Mouse (Mus musculus) thymus, adult 2 months (tissue): ENCODE measurements around the gene Pnkp. TPM values are rescaled to one million over a fixed set of nuclear protein-coding genes. Genes with fewer than 3 reads are reported as not detected.

Source experiments
- DNase-seq: peaks from one replicate; pipeline ENCODE4 v3.0.0; 2021
- H3K27ac ChIP-seq: fragments of 200-500 bp; 2 replicates; pipeline ENCODE4 v1.5.1; 2012; ENCODE audit warnings: low read length, control low read depth; ENCODE audit not compliant: control insufficient read depth, insufficient read depth
- H3K27me3 ChIP-seq: fragments of 200-500 bp; 2 replicates; pipeline ENCODE4 v1.6.1; 2012; ENCODE audit warnings: mild to moderate bottlenecking, low read length, moderate library complexity, mixed read lengths; ENCODE audit not compliant: control insufficient read depth, insufficient read depth
- H3K36me3 ChIP-seq: fragments of 200-500 bp; 2 replicates; pipeline ENCODE4 v1.6.1; 2012; ENCODE audit warnings: mild to moderate bottlenecking, low read length, moderate library complexity; ENCODE audit not compliant: control insufficient read depth, insufficient read depth
- H3K4me1 ChIP-seq: fragments of 200-500 bp; replicated peaks from 2 replicates; pipeline ENCODE4 v1.6.1; 2012; ENCODE audit warnings: low read length; ENCODE audit not compliant: control insufficient read depth, insufficient read depth
- H3K4me3 ChIP-seq: fragments of 200-500 bp; 2 replicates; pipeline ENCODE4 v1.5.1; 2012; ENCODE audit warnings: mild to moderate bottlenecking, low read length, control low read depth, moderate library complexity; ENCODE audit not compliant: control insufficient read depth, insufficient read depth
- CTCF ChIP-seq: fragments of 200-500 bp; IDR thresholded peaks from 2 replicates; pipeline ENCODE4 v1.5.1; 2012; ENCODE audit warnings: mild to moderate bottlenecking, control low read depth, low read length, moderate library complexity, borderline replicate concordance; ENCODE audit not compliant: control insufficient read depth, poor library complexity, insufficient read depth; ENCODE audit errors: extremely low read depth
- POLR2A ChIP-seq: fragments of 200-500 bp; IDR thresholded peaks from 2 replicates; pipeline ENCODE4 v1.6.1; 2012; ENCODE audit warnings: mild to moderate bottlenecking, low read length, control low read depth, moderate library complexity; ENCODE audit not compliant: control insufficient read depth, poor library complexity, insufficient read depth; ENCODE audit errors: extremely low read depth
- WGBS: fragments of 180-500 bp; shearing (Covaris S2); methylation state at CpG from one replicate; pipeline ENCODE4 v1.1.7; 2018; 5-methylcytosine and 5-hydroxymethylcytosine counted together
- polyA plus RNA-seq: library from polyadenylated mRNA; depleted of rRNA; stranded (reverse); fragments of >200 nt; gene quantifications from 2 replicates; pipeline ENCODE4 v1.2.3, GENCODE M21; 2012

Gene Pnkp
- polyA plus RNA-seq, 1 experiment = 135 TPM

- no peak for DNase-seq
- H3K4me1 ChIP-seq = peaks cover 42% of the 10 kb centered on the region
- TF ChIP-seq CTCF = no peak
- no peak for TF ChIP-seq POLR2A
- no peaks in the 10 kb centered on the region for H3K27me3 ChIP-seq
- H3K36me3 ChIP-seq = no peaks in the 10 kb centered on the region
- WGBS = 95% methylated on average over 36 of the region's 36 CpGs
- no peak overlapping the region for H3K27ac ChIP-seq
- no peak overlapping the region for H3K4me3 ChIP-seq
These were observed 4.5 kb upstream of the Pnkp start for GRCm38 (mm10) chr7:44852259-44853027.

DNA sequence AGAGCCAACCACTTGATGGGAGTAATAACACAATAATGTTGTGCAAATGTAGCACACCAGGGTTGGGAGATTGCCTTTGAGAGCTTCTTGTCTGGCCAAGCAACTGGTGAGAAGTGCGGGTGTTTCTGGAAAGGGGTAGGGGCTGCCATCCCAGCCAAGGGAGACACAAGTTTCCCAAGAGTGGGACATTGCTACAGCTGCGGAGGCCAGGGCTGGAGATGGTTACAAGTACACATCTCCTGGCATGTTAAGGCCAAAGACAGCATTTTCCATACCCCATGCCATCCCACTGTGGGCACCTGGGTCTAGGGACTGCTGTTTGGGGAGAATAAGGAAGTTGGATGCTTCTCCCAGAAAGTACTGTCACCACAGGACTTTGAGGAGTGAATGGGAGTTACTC is 3.9 kb upstream of the Pnkp start:
- no peak for DNase-seq
- Histone ChIP-seq H3K27me3 (no peaks in the 10 kb centered on the region), H3K27ac (no peak overlapping the region), H3K4me1 (peaks cover 41% of the 10 kb centered on the region), H3K4me3 (no peak overlapping the region), H3K36me3 (no peaks in the 10 kb centered on the region)
- TF ChIP-seq CTCF = no peak
- no peak for TF ChIP-seq POLR2A
- WGBS = 98% methylated on average over 2 of the region's 2 CpGs

GRCm38 (mm10) chr7:44853596-44854355 is 3.2 kb upstream of the Pnkp start:
- peaks cover 44% of the 10 kb centered on the region for H3K4me1 ChIP-seq
- no peaks in the 10 kb centered on the region for H3K27me3 ChIP-seq
- peak overlapping the region; percentile 97 for H3K4me3 ChIP-seq
- no peaks in the 10 kb centered on the region for H3K36me3 ChIP-seq
- TF ChIP-seq POLR2A (no peak), CTCF (no peak)
- 38% methylated on average over 26 of the region's 26 CpGs for WGBS
- peak; percentile 33 for DNase-seq
- peak overlapping the region; percentile 85 for H3K27ac ChIP-seq

- under 1% methylated on average over 45 of the region's 45 CpGs for WGBS
- DNase-seq = peak; percentile 84
- Histone ChIP-seq H3K4me1 (peaks cover 44% of the 10 kb centered on the region), H3K27me3 (no peaks in the 10 kb centered on the region), H3K4me3 (peak overlapping the region; percentile 97), H3K36me3 (no peaks in the 10 kb centered on the region), H3K27ac (peak overlapping the region; percentile 85)
- TF ChIP-seq CTCF (peak; percentile 35; the same call in 1 of the 2 replicates), POLR2A (peak; percentile 80)
These were observed 2.4 kb upstream of the Pnkp start for GRCm38 (mm10) chr7:44854356-44855031.

DNA sequence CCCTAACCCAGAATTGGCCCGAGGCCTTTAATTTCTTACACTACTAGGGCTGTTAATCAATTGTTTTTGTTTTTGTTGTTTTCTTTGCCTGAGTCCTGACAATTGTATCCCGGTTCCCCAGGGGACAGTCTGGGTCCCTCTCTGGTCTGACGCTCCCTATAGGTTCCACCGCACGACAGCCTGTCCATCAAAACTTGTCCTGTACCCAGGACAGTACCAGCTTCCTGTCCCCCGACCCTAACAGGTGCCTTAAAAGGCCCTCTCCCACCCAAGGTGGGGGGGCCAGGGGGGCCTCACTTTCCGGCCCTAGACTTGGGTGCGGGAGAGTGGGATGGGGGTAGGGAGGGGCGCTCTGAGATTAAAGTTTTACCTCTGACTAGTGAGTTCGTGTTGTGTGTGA is 1.9 kb upstream of the Pnkp start:
- Histone ChIP-seq H3K27me3 (no peaks in the 10 kb centered on the region), H3K27ac (peak overlapping the region; percentile 85), H3K4me3 (peak overlapping the region; percentile 97), H3K36me3 (no peaks in the 10 kb centered on the region), H3K4me1 (peaks cover 44% of the 10 kb centered on the region)
- 39% methylated on average over 10 of the region's 10 CpGs for WGBS
- peak; percentile 40 for DNase-seq
- TF ChIP-seq CTCF (no peak), POLR2A (no peak)

- H3K4me1 ChIP-seq = peaks cover 34% of the 10 kb centered on the region
- 24% methylated on average over 9 of the region's 9 CpGs for WGBS
- H3K27me3 ChIP-seq = no peaks in the 10 kb centered on the region
- DNase-seq = peak; percentile 56
- H3K27ac ChIP-seq = peak overlapping the region; percentile 85
- no peak for TF ChIP-seq CTCF
- TF ChIP-seq POLR2A = no peak
- H3K4me3 ChIP-seq = no peak overlapping the region
- no peaks in the 10 kb centered on the region for H3K36me3 ChIP-seq
These were observed 548 bp upstream of the Pnkp start for GRCm38 (mm10) chr7:44856265-44856916.
